Mouse (Mus musculus) C3H10T1/2 (cell line): Measurements from ENCODE around the gene Crybb3. TPM values are rescaled to one million over a fixed set of nuclear protein-coding genes. Genes with fewer than 3 reads are reported as not detected.

Source experiments
- polyA plus RNA-seq, 2 experiments: library from polyadenylated mRNA; unstranded; fragments of >200 nt; fragmentation: generic; extraction: Trizol; gene quantifications; one replicate each; pipeline ENCODE4 v1.2.1; 2012; ENCODE audit warnings: missing spikeins in 2 of 2

Crybb3 gene
- not detected for polyA plus RNA-seq

GRCm38 (mm10) chr5:113081439-113081838 lies at the start of gene Crybb3:
Crybb3 (minus strand) TSS chr5:113081584.

GRCm38 (mm10) chr5:113070017-113070416 lies 11.4 kb downstream of the Crybb3 start, which contains the start of gene Crybb2:
Crybb2 (minus strand) TSS chr5:113070117.

Other genes with a start within 250 kb of the Crybb3 start
- gene Myo18b, start 185.2 kb downstream of the Crybb3 start, polyA plus RNA-seq = not detected
- under 1 TPM in 1 of 2 experiments, not detected in 1; 0.02 TPM for gene Grk3, start 65.8 kb downstream of the Crybb3 start, polyA plus RNA-seq
- not detected for gene Crybb2, start 11.5 kb downstream of the Crybb3 start, polyA plus RNA-seq
- under 1 TPM; 0.11 to 0.55 TPM for gene 2900026A02Rik, start 139.7 kb upstream of the Crybb3 start, polyA plus RNA-seq
- not detected for gene Tmem211, start 145.3 kb upstream of the Crybb3 start, polyA plus RNA-seq
- under 1 TPM; 0.01 to 0.02 TPM for gene Sgsm1, start 229.2 kb upstream of the Crybb3 start, polyA plus RNA-seq